Mouse (Mus musculus) forebrain, embryonic 16.5 days (tissue): ENCODE measurements around the gene Hist1h2an. TPM values are rescaled to one million over a fixed set of nuclear protein-coding genes. Genes with fewer than 3 reads are reported as not detected.
"Not testable (repeated sequence)": the region's sequence is repeated elsewhere in the genome, so short reads cannot be mapped to it uniquely, and the experiment has no call there.

ENCODE experiments used
- ATAC-seq: fragments of 200-750 bp; cut with Nextera tagmentation; 2 replicates; pipeline ENCODE4 v1.8.0; 2017; ENCODE audit warnings: mild to moderate bottlenecking, moderate library complexity
- H3K27ac ChIP-seq: fragments of 300-500 bp; sonication (generic); 2 replicates; pipeline ENCODE4 v1.5.1; 2014; ENCODE audit warnings: low read length, control low read depth
- H3K27me3 ChIP-seq: fragments of 300-500 bp; sonication (generic); replicated peaks from 2 replicates; pipeline ENCODE4 v1.6.1; 2014; ENCODE audit warnings: low read length; ENCODE audit not compliant: control insufficient read depth, insufficient read depth
- H3K36me3 ChIP-seq: fragments of 300-500 bp; sonication (generic); 2 replicates; pipeline ENCODE4 v1.6.1; 2014; ENCODE audit not compliant: control insufficient read depth, insufficient read depth
- H3K4me1 ChIP-seq: fragments of 300-500 bp; sonication (generic); replicated peaks from 2 replicates; pipeline ENCODE4 v1.6.1; 2014; ENCODE audit warnings: low read length; ENCODE audit not compliant: control insufficient read depth, insufficient read depth
- H3K4me2 ChIP-seq: fragments of 300-500 bp; sonication (generic); 2 replicates; pipeline ENCODE4 v1.6.1; 2014; ENCODE audit warnings: mild to moderate bottlenecking, low read length, control low read depth
- H3K4me3 ChIP-seq: fragments of 300-500 bp; sonication (generic); replicated peaks from 2 replicates; pipeline ENCODE4 v1.5.1; 2014; ENCODE audit warnings: mild to moderate bottlenecking, low read length, control low read depth
- H3K9ac ChIP-seq: fragments of 300-500 bp; sonication (generic); replicated peaks from 2 replicates; pipeline ENCODE4 v1.6.1; 2014; ENCODE audit warnings: low read depth, low read length, control low read depth
- H3K9me3 ChIP-seq: fragments of 300-500 bp; sonication (generic); 2 replicates; pipeline ENCODE4 v1.6.1; 2016; ENCODE audit warnings: low read length; ENCODE audit not compliant: control insufficient read depth
- WGBS: fragments of 180-500 bp; shearing (Covaris S2); extraction: QIAGEN DNeasy Blood & Tissue Kit; methylation state at CpG from one replicate; pipeline ENCODE4 v1.1.7; 2014; 5-methylcytosine and 5-hydroxymethylcytosine counted together
- polyA plus RNA-seq: library from polyadenylated mRNA; unstranded; fragments of >200 nt; fragmentation: Nextera tagmentation; extraction: Ambion mirVana; gene quantifications from 2 replicates; pipeline ENCODE4 v1.2.1, GENCODE M21; 2015

Gene Hist1h2an
- polyA plus RNA-seq, result 1.7 TPM in 1 of 2 replicates, not detected in the other

GRCm38 (mm10) chr13:21786899-21787629 lies at the start of gene Hist1h2an, which contains the start of gene Hist1h2bp:
Hist1h2an (minus strand) TSS chr13:21787218.
Hist1h2bp (plus strand) TSS chr13:21787461.
- not testable (repeated sequence) for H3K27me3 ChIP-seq, H3K9me3 ChIP-seq, H3K36me3 ChIP-seq
- peak; percentile 91 for ATAC-seq
- Histone ChIP-seq H3K9ac (peak within 1 kb of the TSS; percentile 52), H3K27ac (peak within 1 kb of the TSS; percentile 74), H3K4me2 (peak within 1 kb of the TSS; percentile 57), H3K4me3 (peak within 1 kb of the TSS; percentile 44), H3K4me1 (peaks cover 36% of the 10 kb centered on the region)
- under 1% methylated on average over 32 of the region's 63 CpGs for WGBS

- H3K4me1 ChIP-seq, H3K9ac ChIP-seq, H3K36me3 ChIP-seq, H3K27ac ChIP-seq, H3K4me3 ChIP-seq, H3K27me3 ChIP-seq, H3K9me3 ChIP-seq, H3K4me2 ChIP-seq: not testable (repeated sequence)
- no CpG with 5 or more reads among the region's 24 CpGs for WGBS
- peak; percentile 96 for ATAC-seq
Observed at GRCm38 (mm10) chr13:21833461-21833860, 46.4 kb upstream of the Hist1h2an start, which contains the start of the genes Hist1h2ap and Hist1h2br. Hist1h2ap (minus strand) TSS chr13:21833507. Hist1h2br (plus strand) TSS chr13:21833743.

- peak; percentile 80 for ATAC-seq
- H3K4me3 ChIP-seq, result peak within 1 kb of the TSS; percentile 22; the same call in 1 of the 2 replicates
- not testable (repeated sequence) for H3K27me3 ChIP-seq, H3K36me3 ChIP-seq, H3K9me3 ChIP-seq, H3K9ac ChIP-seq, H3K4me1 ChIP-seq, H3K27ac ChIP-seq
- H3K4me2 ChIP-seq, result peak within 1 kb of the TSS; percentile 39
- WGBS, result under 1% methylated on average over 18 of the region's 58 CpGs
Observed at GRCm38 (mm10) chr13:21831418-21832394, 44.7 kb upstream of the Hist1h2an start, which contains the start of gene Hist1h4n. Hist1h4n (minus strand) TSS chr13:21832196.

GRCm38 (mm10) chr13:21830344-21830743 lies 43.3 kb upstream of the Hist1h2an start:
- Histone ChIP-seq H3K9ac (no peak overlapping the region), H3K4me3 (no peak overlapping the region), H3K4me1 (no peaks in the 10 kb centered on the region), H3K4me2 (no peak overlapping the region), H3K36me3 (no peaks in the 10 kb centered on the region), H3K9me3 (no peaks in the 10 kb centered on the region), H3K27me3 (no peaks in the 10 kb centered on the region), H3K27ac (no peak overlapping the region)
- ATAC-seq, result no peak
- WGBS, result 94% methylated on average over 10 of the region's 10 CpGs

GRCm38 (mm10) chr13:21828511-21828910 lies 41.5 kb upstream of the Hist1h2an start:
- Histone ChIP-seq H3K9me3 (no peaks in the 10 kb centered on the region), H3K36me3 (no peaks in the 10 kb centered on the region), H3K9ac (no peak overlapping the region), H3K4me1 (no peaks in the 10 kb centered on the region), H3K27me3 (no peaks in the 10 kb centered on the region), H3K4me3 (no peak overlapping the region), H3K4me2 (no peak overlapping the region), H3K27ac (no peak overlapping the region)
- WGBS, result 85% methylated on average over 3 of the region's 3 CpGs
- no peak for ATAC-seq

- not testable (repeated sequence) for H3K27me3 ChIP-seq, H3K36me3 ChIP-seq, H3K9ac ChIP-seq, H3K4me3 ChIP-seq, ATAC-seq, H3K27ac ChIP-seq, H3K4me1 ChIP-seq, H3K9me3 ChIP-seq, H3K4me2 ChIP-seq
- WGBS, result 54% methylated on average over 7 of the region's 16 CpGs
Observed at GRCm38 (mm10) chr13:21820082-21820890, 33.3 kb upstream of the Hist1h2an start.

GRCm38 (mm10) chr13:21812092-21812491 lies 25.1 kb upstream of the Hist1h2an start:
- H3K4me3 ChIP-seq, result peak overlapping the region; percentile 21
- H3K9ac ChIP-seq, H3K27ac ChIP-seq, H3K9me3 ChIP-seq, H3K27me3 ChIP-seq, H3K4me1 ChIP-seq, H3K36me3 ChIP-seq: not testable (repeated sequence)
- under 1% methylated on average over 11 of the region's 14 CpGs for WGBS
- peak overlapping the region; percentile 41 for H3K4me2 ChIP-seq
- peak; percentile 24 for ATAC-seq

- H3K36me3 ChIP-seq, H3K27me3 ChIP-seq, H3K9me3 ChIP-seq, H3K4me1 ChIP-seq, H3K27ac ChIP-seq, H3K9ac ChIP-seq: not testable (repeated sequence)
- no CpG with 5 or more reads among the region's 24 CpGs for WGBS
- Histone ChIP-seq H3K4me3 (peak within 1 kb of the TSS; percentile 21), H3K4me2 (peak within 1 kb of the TSS; percentile 41)
- ATAC-seq, result peak; percentile 60
Observed at GRCm38 (mm10) chr13:21811539-21811938, 24.5 kb upstream of the Hist1h2an start, which contains the start of gene Hist1h4m. Hist1h4m (plus strand) TSS chr13:21811746.
